Mouse (Mus musculus) cerebellum, adult 2 months (tissue): ENCODE measurements at regions not wholly inside any gene's neighbourhood (a gene's known extent, or its start where the extent isn't known, plus 50 kb on each side); places are given as distances from the start of the nearest gene placed in this dataset.

Experiments
- DNase-seq, 2 experiments: peaks; one replicate each; pipeline ENCODE4 v3.0.0; 2021
- H3K27ac ChIP-seq: fragments of 200-500 bp; 2 replicates; pipeline ENCODE4 v1.5.1; 2012; ENCODE audit warnings: low read length, control low read depth, inconsistent platforms; ENCODE audit not compliant: insufficient read depth
- H3K27me3 ChIP-seq: fragments of 200-500 bp; 2 replicates; pipeline ENCODE4 v1.6.1; 2012; ENCODE audit warnings: inconsistent platforms, mild to moderate bottlenecking, low read length, moderate library complexity; ENCODE audit not compliant: control insufficient read depth, insufficient read depth
- H3K4me1 ChIP-seq: fragments of 200-500 bp; 2 replicates; pipeline ENCODE4 v1.6.1; 2011; ENCODE audit warnings: low read length; ENCODE audit not compliant: control insufficient read depth, insufficient read depth
- H3K4me3 ChIP-seq: fragments of 200-500 bp; replicated peaks from 2 replicates; pipeline ENCODE3; 2011; ENCODE audit warnings: mild to moderate bottlenecking, low read depth, low read length, control low read depth; ENCODE audit not compliant: insufficient read depth
- CTCF ChIP-seq: fragments of 200-500 bp; IDR thresholded peaks from 2 replicates; pipeline ENCODE4 v1.5.1; 2011; ENCODE audit warnings: low read depth, mild to moderate bottlenecking, control low read depth, low read length, moderate library complexity, borderline replicate concordance; ENCODE audit not compliant: insufficient read depth
- POLR2A ChIP-seq: fragments of 200-500 bp; IDR thresholded peaks from 2 replicates; pipeline ENCODE4 v1.6.1; 2011; ENCODE audit warnings: low read length, control low read depth, borderline replicate concordance; ENCODE audit not compliant: insufficient read depth
- WGBS: fragments of 180-500 bp; shearing (Covaris S2); methylation state at CpG from one replicate; pipeline ENCODE4 v1.1.7; 2018; 5-methylcytosine and 5-hydroxymethylcytosine counted together

- Histone ChIP-seq H3K4me1 (no peaks in the 10 kb centered on the region), H3K4me3 (no peak overlapping the region), H3K27ac (no peak overlapping the region), H3K27me3 (no peaks in the 10 kb centered on the region)
- TF ChIP-seq POLR2A (no peak), CTCF (no peak)
- 96% methylated on average over 3 of the region's 3 CpGs for WGBS
- no peak for DNase-seq
These were observed 436.5 kb upstream of the Dmac1 start for GRCm38 (mm10) chr4:75714652-75715051.

- DNase-seq: no peak
- 92% methylated on average over 1 of the region's 1 CpGs for WGBS
- Histone ChIP-seq H3K4me1 (no peaks in the 10 kb centered on the region), H3K27me3 (no peaks in the 10 kb centered on the region), H3K27ac (no peak overlapping the region), H3K4me3 (no peak overlapping the region)
- TF ChIP-seq CTCF: 0 out of 2 replicates have a peak, but pooled peaks have one; percentile 10
- TF ChIP-seq POLR2A: no peak
These were observed 435.9 kb upstream of the Dmac1 start for GRCm38 (mm10) chr4:75713960-75714359.

GRCm38 (mm10) chr4:75700780-75701378 is 422.8 kb upstream of the Dmac1 start:
- H3K27me3 ChIP-seq: no peaks in the 10 kb centered on the region
- H3K4me1 ChIP-seq: no peaks in the 10 kb centered on the region
- no peak overlapping the region for H3K4me3 ChIP-seq
- WGBS: 51% methylated on average over 3 of the region's 3 CpGs
- DNase-seq: no peak
- TF ChIP-seq POLR2A: no peak
- no peak for TF ChIP-seq CTCF
- no peak overlapping the region for H3K27ac ChIP-seq

- DNase-seq: no peak
- H3K4me3 ChIP-seq: no peak overlapping the region
- TF ChIP-seq CTCF: no peak
- no peak for TF ChIP-seq POLR2A
- H3K4me1 ChIP-seq: no peaks in the 10 kb centered on the region
- H3K27me3 ChIP-seq: no peaks in the 10 kb centered on the region
- WGBS: 59% methylated on average over 3 of the region's 3 CpGs
- no peak overlapping the region for H3K27ac ChIP-seq
These were observed 398.6 kb upstream of the Dmac1 start for GRCm38 (mm10) chr4:75676590-75677174.

- TF ChIP-seq CTCF (no peak), POLR2A (no peak)
- no peak for DNase-seq
- Histone ChIP-seq H3K27ac (no peak overlapping the region), H3K4me1 (no peaks in the 10 kb centered on the region), H3K4me3 (no peak overlapping the region), H3K27me3 (no peaks in the 10 kb centered on the region)
These were observed 362.9 kb upstream of the Dmac1 start for GRCm38 (mm10) chr4:75641046-75641445.

GRCm38 (mm10) chr4:75636627-75637026 is 358.5 kb upstream of the Dmac1 start:
- TF ChIP-seq POLR2A: no peak
- no peak for TF ChIP-seq CTCF
- H3K4me3 ChIP-seq: no peak overlapping the region
- H3K27me3 ChIP-seq: no peaks in the 10 kb centered on the region
- H3K4me1 ChIP-seq: no peaks in the 10 kb centered on the region
- 14% methylated on average over 1 of the region's 1 CpGs for WGBS
- no peak overlapping the region for H3K27ac ChIP-seq
- DNase-seq: peak in 1 of 2 experiments; percentile 30

- Histone ChIP-seq H3K27me3 (no peaks in the 10 kb centered on the region), H3K4me1 (no peaks in the 10 kb centered on the region), H3K27ac (no peak overlapping the region), H3K4me3 (no peak overlapping the region)
- no peak for DNase-seq
- no peak for TF ChIP-seq CTCF
- TF ChIP-seq POLR2A: no peak
- WGBS: 64% methylated on average over 3 of the region's 3 CpGs
These were observed 311.8 kb upstream of the Dmac1 start for GRCm38 (mm10) chr4:75589901-75590300.
